Mouse (Mus musculus): ENCODE measurements around the gene Fam227b.
A peak's percentile ranks its signal among the peaks of the same experiment; 100 is the strongest.

Gene Fam227b

DNA sequence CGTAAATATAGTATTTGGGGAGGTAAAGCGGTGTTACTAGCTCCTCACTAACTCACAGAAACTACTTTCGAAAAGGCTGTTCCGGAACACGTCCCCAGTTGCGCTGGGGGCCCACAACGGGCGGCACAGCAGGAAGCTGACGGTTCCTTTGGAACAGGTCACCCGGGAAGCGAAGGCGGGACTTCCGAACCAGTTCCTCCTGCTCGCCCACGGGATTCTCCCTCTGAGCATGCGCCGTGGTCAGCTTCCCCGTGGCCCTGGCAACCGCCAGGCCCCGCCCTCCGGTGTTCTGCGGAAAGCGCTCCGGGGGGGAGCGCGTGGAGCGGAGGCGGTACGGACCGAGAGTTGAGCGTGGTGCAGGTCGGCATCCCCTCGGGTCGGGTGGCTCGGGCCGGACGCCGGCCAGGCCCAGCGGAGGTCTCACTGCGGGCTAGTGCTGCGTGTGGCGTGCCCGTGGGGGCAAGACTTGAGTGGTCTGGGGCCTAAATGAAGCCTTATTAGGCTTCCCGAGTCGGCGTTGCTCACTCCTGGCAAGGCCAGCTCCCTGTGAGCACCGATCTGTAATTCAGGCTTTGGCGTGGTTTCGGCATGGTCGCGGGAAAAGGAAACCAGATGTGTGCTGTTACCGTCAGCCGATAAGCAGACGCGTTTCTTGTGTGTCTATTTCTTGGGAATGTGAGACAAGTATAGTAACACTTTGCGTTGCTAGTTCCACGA, at the start of gene Fam227b, which contains the start of gene Dtwd1:
Fam227b (minus strand) TSS at position 150 of the 717 bp plus-strand sequence.
Dtwd1 (plus strand) TSS at position 287 of the 717 bp plus-strand sequence.
- peak; percentile 99 for DNase-seq (ENCODE audit: extremely low read depth, insufficient read length, low spot score)

- no peak for DNase-seq (ENCODE audit: extremely low read depth, insufficient read length, low spot score)
Measured at GRCm38 (mm10) chr2:126198971-126199370, 47.2 kb upstream of the Fam227b start.

GRCm38 (mm10) chr2:126195631-126196356, 44.0 kb upstream of the Fam227b start:
- no peak for DNase-seq (ENCODE audit: extremely low read depth, insufficient read length, low spot score)

GRCm38 (mm10) chr2:126192129-126192528, 40.3 kb upstream of the Fam227b start:
- DNase-seq (ENCODE audit: extremely low read depth, insufficient read length, low spot score), result no peak

DNA sequence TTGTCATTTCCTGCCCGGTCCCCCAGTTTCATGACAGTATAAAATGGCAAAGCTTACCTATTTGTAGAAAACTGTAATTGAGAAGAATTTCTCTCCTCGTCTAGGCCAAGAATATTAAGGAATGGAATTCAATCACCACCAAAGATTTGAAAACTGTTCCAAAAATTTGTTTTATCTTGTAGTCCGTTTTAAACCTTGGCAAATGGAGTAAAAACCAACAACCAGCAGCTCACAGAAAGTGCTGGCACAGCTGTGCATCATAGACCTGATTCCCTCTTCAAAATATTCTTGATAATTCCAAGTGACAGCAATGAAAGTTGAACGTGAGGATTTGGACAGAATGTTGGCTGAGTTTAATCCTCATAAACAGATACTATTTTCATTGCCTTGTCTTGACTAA, 39.5 kb upstream of the Fam227b start:
- no peak for DNase-seq (ENCODE audit: extremely low read depth, insufficient read length, low spot score)

- DNase-seq (ENCODE audit: extremely low read depth, insufficient read length, low spot score), result no peak
Measured at GRCm38 (mm10) chr2:126171427-126171826, 19.6 kb upstream of the Fam227b start.

DNA sequence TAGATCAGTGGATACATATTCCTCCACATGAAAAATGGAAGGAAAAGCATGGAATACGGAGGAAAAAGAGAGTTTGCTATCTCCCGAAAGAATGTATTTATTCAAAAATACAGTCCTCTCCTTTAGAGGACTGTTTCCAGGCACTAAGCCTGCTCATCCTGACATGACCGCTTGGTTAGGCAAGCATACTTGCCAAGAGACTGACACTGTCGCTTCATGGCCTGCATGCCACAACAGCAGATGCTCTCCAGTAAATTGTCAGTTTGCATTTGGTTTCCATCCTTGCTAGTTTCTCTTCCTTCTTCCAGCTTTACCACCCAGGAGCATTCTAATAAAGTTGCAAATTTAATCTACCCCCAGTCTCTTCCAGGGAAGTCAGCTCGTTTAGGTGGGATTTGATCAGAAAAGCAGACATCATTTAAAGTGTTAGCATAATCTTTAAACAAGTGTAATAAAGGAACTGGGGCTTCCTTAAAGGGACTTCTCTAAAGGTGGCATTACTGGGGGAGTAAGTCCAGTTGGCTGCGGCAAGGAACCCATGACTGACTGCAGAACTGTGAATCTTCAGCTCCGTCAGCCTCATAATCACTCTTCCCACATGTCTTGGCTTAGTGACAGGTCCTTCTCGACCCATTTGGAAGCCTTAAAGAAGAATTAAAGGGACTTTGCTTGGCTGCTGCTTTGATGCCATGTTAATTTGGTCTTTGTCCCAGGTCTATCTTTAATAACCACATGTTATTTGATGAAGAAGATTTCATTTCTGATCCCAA, 15.2 kb upstream of the Fam227b start:
- DNase-seq (ENCODE audit: extremely low read depth, insufficient read length, low spot score), result no peak

GRCm38 (mm10) chr2:126166335-126166734, 14.5 kb upstream of the Fam227b start:
- DNase-seq (ENCODE audit: extremely low read depth, insufficient read length, low spot score), result no peak

GRCm38 (mm10) chr2:126165277-126166018, 13.6 kb upstream of the Fam227b start:
- no peak for DNase-seq (ENCODE audit: extremely low read depth, insufficient read length, low spot score)

- DNase-seq (ENCODE audit: extremely low read depth, insufficient read length, low spot score), result peak; percentile 29
Measured at GRCm38 (mm10) chr2:126147723-126148122, 4.1 kb downstream of the Fam227b start.

DNA sequence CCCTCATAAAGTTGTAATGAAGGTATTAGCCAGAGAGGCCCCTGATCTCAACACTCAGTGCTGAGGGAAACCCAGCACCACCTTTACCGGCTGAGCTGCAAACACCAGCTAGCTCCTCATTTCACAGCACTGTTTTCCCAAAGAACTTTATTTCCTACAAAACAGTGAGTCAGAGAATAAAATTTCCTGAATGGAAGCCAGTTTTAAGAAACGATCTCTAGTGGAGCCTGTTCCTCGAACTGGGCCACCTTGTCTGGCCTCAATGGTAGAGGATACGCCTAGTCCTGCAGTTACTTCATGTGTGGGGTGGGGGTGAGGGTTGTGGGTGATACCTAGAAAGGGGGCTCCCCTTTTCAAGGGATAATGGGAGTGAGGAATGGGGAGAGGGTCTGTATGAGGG, 57.2 kb downstream of the Fam227b start:
- DNase-seq (ENCODE audit: extremely low read depth, insufficient read length, low spot score), result no peak

- no peak for DNase-seq (ENCODE audit: extremely low read depth, insufficient read length, low spot score)
Measured at GRCm38 (mm10) chr2:126090432-126090831, 61.4 kb downstream of the Fam227b start.

- no peak for DNase-seq (ENCODE audit: extremely low read depth, insufficient read length, low spot score)
Measured at GRCm38 (mm10) chr2:126086187-126086586, 65.6 kb downstream of the Fam227b start.

DNA sequence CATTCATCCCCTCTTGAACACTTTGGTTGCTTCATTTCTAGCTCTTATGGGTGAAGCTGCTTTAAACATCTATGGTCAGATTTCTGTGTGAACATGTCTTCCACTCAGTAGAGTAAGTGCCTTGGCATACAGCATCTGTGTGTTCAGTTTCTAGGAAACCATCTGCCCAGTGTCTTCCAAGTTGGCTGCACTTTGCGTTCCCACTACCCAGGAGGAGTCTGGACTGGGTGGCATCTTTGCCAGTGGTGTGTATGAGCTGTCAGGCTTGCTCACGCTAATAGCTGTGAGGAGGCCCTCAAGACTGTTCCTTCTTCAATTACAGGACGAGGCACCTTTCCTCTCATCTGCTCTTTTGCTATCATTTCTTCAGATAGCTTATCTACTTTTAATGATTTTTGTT, 67.5 kb downstream of the Fam227b start:
- DNase-seq (ENCODE audit: extremely low read depth, insufficient read length, low spot score), result no peak

- no peak for DNase-seq (ENCODE audit: extremely low read depth, insufficient read length, low spot score)
Measured at GRCm38 (mm10) chr2:126079086-126079485, 72.7 kb downstream of the Fam227b start.

- DNase-seq (ENCODE audit: extremely low read depth, insufficient read length, low spot score), result no peak
Measured at GRCm38 (mm10) chr2:126076506-126076905, 75.3 kb downstream of the Fam227b start.

DNA sequence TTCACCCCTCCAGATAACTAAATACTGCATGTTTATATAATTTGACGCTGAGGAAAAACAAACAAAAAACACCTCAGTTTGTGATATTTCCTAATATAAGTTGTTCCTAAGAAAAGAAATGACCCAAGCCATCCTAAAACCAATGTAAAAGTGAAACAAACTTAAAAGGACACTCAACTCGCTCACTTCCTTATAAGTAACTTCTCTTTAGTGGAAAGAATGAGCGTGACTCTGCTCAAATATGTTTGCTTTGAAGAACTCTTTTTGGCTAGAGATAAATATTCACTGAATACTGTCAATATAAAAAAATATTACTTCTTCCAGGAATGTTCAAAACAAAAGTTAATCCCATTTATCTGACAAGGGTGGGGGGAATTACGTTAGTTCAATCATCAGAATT, 78.1 kb downstream of the Fam227b start:
- DNase-seq (ENCODE audit: extremely low read depth, insufficient read length, low spot score), result no peak

- DNase-seq (ENCODE audit: extremely low read depth, insufficient read length, low spot score), result no peak
Measured at GRCm38 (mm10) chr2:126069740-126070139, 82.1 kb downstream of the Fam227b start.

GRCm38 (mm10) chr2:126065303-126065856, 86.4 kb downstream of the Fam227b start:
- DNase-seq (ENCODE audit: extremely low read depth, insufficient read length, low spot score), result no peak

DNA sequence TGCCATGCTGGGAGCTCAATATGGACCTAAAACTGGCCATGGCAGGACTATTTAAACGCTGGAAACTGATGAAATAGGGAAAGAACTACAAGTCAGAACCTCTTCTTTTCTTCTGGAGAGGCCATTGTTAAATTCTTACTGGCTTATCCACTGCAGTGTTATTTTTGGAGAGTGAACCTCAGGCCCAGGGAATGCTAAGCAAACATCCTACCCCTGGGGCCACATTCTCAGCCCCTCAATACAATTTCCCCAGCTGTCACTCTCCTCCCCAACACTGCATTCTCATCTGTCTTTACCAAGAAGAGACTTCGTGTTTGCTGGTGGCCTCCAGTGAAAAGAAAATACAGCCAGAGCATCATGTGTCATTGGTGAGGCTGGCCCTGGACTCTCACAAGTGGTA, 87.0 kb downstream of the Fam227b start:
- no peak for DNase-seq (ENCODE audit: extremely low read depth, insufficient read length, low spot score)

Data from 3134 (cell line).